Mouse (Mus musculus) heart, embryonic 16.5 days (tissue): ENCODE measurements around the gene Nectin1. TPM values are rescaled to one million over a fixed set of nuclear protein-coding genes. Genes with fewer than 3 reads are reported as not detected.

ENCODE experiments used
- ATAC-seq: fragments of 200-750 bp; cut with Nextera tagmentation; replicated peaks from 2 replicates; pipeline ENCODE4 v1.8.0; 2017; ENCODE audit warnings: moderate number of reproducible peaks; ENCODE audit not compliant: insufficient read depth, low FRiP score; ENCODE audit errors: extremely low read depth
- H3K27ac ChIP-seq: fragments of 300-500 bp; sonication (generic); 2 replicates; pipeline ENCODE4 v1.5.1; 2014; ENCODE audit warnings: mild to moderate bottlenecking, low read length, control low read depth, moderate library complexity
- H3K27me3 ChIP-seq: fragments of 300-500 bp; sonication (generic); 2 replicates; pipeline ENCODE4 v1.6.1; 2014; ENCODE audit warnings: low read length, mixed read lengths; ENCODE audit not compliant: control insufficient read depth, insufficient read depth
- H3K36me3 ChIP-seq: fragments of 300-500 bp; sonication (generic); 2 replicates; pipeline ENCODE4 v1.6.1; 2014; ENCODE audit not compliant: control insufficient read depth, insufficient read depth
- H3K4me1 ChIP-seq: fragments of 300-500 bp; sonication (generic); 2 replicates; pipeline ENCODE4 v1.6.1; 2014; ENCODE audit warnings: low read length, mixed read lengths; ENCODE audit not compliant: control insufficient read depth, insufficient read depth
- H3K4me2 ChIP-seq: fragments of 300-500 bp; sonication (generic); 2 replicates; pipeline ENCODE4 v1.6.1; 2014; ENCODE audit warnings: low read depth, mild to moderate bottlenecking, control low read depth, low read length
- H3K4me3 ChIP-seq: fragments of 300-500 bp; sonication (generic); 2 replicates; pipeline ENCODE4 v1.5.1; 2014; ENCODE audit warnings: mild to moderate bottlenecking, control low read depth, low read length
- H3K9ac ChIP-seq: fragments of 300-500 bp; sonication (generic); 2 replicates; pipeline ENCODE4 v1.6.1; 2014; ENCODE audit warnings: low read length, control low read depth
- H3K9me3 ChIP-seq: fragments of 300-500 bp; sonication (generic); replicated peaks from 2 replicates; pipeline ENCODE4 v1.6.1; 2016; ENCODE audit warnings: low read length; ENCODE audit not compliant: control insufficient read depth
- WGBS: fragments of 180-500 bp; shearing (Covaris S2); extraction: QIAGEN DNeasy Blood & Tissue Kit; methylation state at CpG from one replicate; pipeline ENCODE4 v1.1.7; 2014; 5-methylcytosine and 5-hydroxymethylcytosine counted together
- polyA plus RNA-seq: library from polyadenylated mRNA; unstranded; fragments of >200 nt; fragmentation: Nextera tagmentation; extraction: Ambion mirVana; gene quantifications from 2 replicates; pipeline ENCODE4 v1.2.1, GENCODE M21; 2015

Nectin1 gene
- polyA plus RNA-seq, 1 experiment from 2014 or later, result 2.0 TPM

- Histone ChIP-seq H3K4me2 (no peak overlapping the region), H3K4me3 (no peak overlapping the region), H3K9ac (no peak overlapping the region), H3K36me3 (no peaks in the 10 kb centered on the region), H3K27me3 (no peaks in the 10 kb centered on the region), H3K9me3 (no peaks in the 10 kb centered on the region), H3K4me1 (peaks cover 23% of the 10 kb centered on the region), H3K27ac (no peak overlapping the region)
- 43% methylated on average over 4 of the region's 4 CpGs for WGBS
- no peak for ATAC-seq
Measured at GRCm38 (mm10) chr9:43755464-43755863, 11.7 kb downstream of the Nectin1 start.

DNA sequence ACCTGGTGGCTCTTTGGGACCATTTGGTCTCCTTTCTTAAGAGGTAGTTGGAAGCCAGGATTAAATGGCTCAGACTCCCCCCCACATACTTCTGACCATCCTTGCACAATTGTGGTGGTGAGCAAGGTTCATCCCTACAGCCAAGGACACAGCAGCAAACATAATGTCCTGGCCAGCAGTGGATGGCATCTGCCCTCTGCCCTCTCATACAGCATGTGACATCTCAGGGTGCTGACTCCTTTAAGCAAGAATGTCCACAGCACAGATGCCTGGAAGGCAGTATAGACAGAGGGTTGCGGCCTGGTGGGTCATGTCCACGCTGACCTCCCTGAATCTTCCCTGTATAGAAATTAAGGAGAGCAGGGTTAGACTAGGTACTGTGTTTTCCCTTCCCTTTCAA, 12.1 kb downstream of the Nectin1 start:
- no peak overlapping the region for H3K4me3 ChIP-seq
- no peak overlapping the region for H3K9ac ChIP-seq
- no peaks in the 10 kb centered on the region for H3K36me3 ChIP-seq
- H3K27ac ChIP-seq, result no peak overlapping the region
- 89% methylated on average over 2 of the region's 2 CpGs for WGBS
- peaks cover 23% of the 10 kb centered on the region for H3K4me1 ChIP-seq
- ATAC-seq, result no peak
- H3K4me2 ChIP-seq, result no peak overlapping the region
- no peaks in the 10 kb centered on the region for H3K27me3 ChIP-seq
- H3K9me3 ChIP-seq, result no peaks in the 10 kb centered on the region

GRCm38 (mm10) chr9:43757225-43757624, 13.4 kb downstream of the Nectin1 start:
- H3K36me3 ChIP-seq, result no peaks in the 10 kb centered on the region
- peaks cover 23% of the 10 kb centered on the region for H3K4me1 ChIP-seq
- no peak overlapping the region for H3K9ac ChIP-seq
- WGBS, result 64% methylated on average over 10 of the region's 10 CpGs
- H3K4me2 ChIP-seq, result no peak overlapping the region
- H3K27ac ChIP-seq, result no peak overlapping the region
- no peaks in the 10 kb centered on the region for H3K27me3 ChIP-seq
- H3K4me3 ChIP-seq, result no peak overlapping the region
- no peaks in the 10 kb centered on the region for H3K9me3 ChIP-seq
- no peak for ATAC-seq

- Histone ChIP-seq H3K4me3 (no peak overlapping the region), H3K4me2 (no peak overlapping the region), H3K4me1 (peaks cover 23% of the 10 kb centered on the region), H3K27me3 (no peaks in the 10 kb centered on the region), H3K36me3 (no peaks in the 10 kb centered on the region), H3K9ac (no peak overlapping the region), H3K9me3 (no peaks in the 10 kb centered on the region), H3K27ac (no peak overlapping the region)
- 46% methylated on average over 5 of the region's 5 CpGs for WGBS
- no peak for ATAC-seq
Measured at GRCm38 (mm10) chr9:43757972-43758965, 14.5 kb downstream of the Nectin1 start.

DNA sequence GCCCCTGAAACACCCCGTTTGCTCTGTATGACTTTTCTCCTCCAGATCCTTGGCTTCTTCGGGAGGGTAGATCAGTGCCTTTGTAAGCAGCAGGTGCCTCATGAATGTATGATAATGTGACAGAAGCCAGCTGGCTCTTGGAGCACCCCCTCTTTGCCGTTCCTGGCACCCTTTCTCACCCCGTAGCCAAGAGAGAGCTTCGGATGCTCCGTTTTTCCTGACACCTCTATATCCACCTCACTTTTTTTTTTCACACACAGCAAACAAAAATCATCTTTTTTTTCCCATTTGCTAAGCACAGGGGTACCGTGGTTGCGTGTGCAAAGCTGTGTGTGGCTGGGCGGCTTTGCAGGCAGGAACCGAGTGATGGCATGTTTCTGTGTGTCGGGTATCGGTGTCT, 16.3 kb downstream of the Nectin1 start:
- Histone ChIP-seq H3K36me3 (no peaks in the 10 kb centered on the region), H3K27ac (no peak overlapping the region), H3K9ac (no peak overlapping the region), H3K4me1 (peaks cover 18% of the 10 kb centered on the region), H3K4me3 (no peak overlapping the region), H3K9me3 (peaks cover 5% of the 10 kb centered on the region), H3K27me3 (no peaks in the 10 kb centered on the region), H3K4me2 (no peak overlapping the region)
- WGBS, result 82% methylated on average over 12 of the region's 12 CpGs
- no peak for ATAC-seq

- WGBS, result 55% methylated on average over 5 of the region's 5 CpGs
- no peak for ATAC-seq
- Histone ChIP-seq H3K4me1 (peaks cover 16% of the 10 kb centered on the region), H3K4me3 (no peak overlapping the region), H3K4me2 (no peak overlapping the region), H3K27ac (no peak overlapping the region), H3K9me3 (peaks cover 5% of the 10 kb centered on the region), H3K36me3 (no peaks in the 10 kb centered on the region), H3K27me3 (no peaks in the 10 kb centered on the region), H3K9ac (no peak overlapping the region)
Measured at GRCm38 (mm10) chr9:43761181-43761820, 17.5 kb downstream of the Nectin1 start.

- Histone ChIP-seq H3K4me1 (peaks cover 16% of the 10 kb centered on the region), H3K4me3 (no peak overlapping the region), H3K27me3 (no peaks in the 10 kb centered on the region), H3K9me3 (peaks cover 5% of the 10 kb centered on the region), H3K9ac (no peak overlapping the region), H3K27ac (no peak overlapping the region), H3K4me2 (no peak overlapping the region), H3K36me3 (no peaks in the 10 kb centered on the region)
- 60% methylated on average over 3 of the region's 3 CpGs for WGBS
- ATAC-seq, result no peak
Measured at GRCm38 (mm10) chr9:43761941-43762340, 18.2 kb downstream of the Nectin1 start.

DNA sequence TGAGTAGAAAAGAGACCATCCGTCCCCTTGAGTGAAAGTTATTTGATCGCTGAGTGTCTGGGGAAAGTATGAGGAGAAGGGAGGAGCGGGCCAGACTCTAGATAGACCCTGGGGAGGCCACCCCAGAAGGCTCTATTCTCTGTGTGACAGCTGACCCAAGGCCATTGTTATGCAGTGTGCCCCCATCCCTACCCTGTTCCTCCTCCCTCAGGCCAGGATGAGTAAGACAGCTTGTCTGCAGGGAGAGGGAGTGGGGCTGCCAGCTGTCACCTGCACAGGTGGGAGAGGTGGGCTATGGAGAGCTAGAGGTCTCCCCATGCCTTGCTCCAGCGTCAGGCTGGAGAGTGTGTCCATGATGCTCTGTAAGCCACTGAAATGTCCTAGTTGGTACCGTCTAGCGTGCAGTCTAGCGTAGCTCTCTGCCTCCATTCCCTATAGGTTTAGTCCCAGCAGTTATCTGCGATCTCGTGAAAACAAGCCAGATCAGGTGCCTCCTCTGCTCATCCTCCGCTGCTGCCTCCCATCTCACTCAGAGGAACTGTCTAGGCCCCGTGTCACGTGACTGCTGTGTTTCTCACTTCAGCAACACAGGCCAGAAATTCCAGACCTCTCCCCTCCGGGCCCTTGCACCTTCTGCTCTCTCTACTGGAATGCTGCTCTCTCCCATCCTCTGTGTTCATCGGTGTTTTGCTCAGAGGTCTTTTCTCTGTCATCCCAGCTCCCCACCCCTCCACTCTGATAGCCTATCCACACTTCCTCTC, 21.8 kb downstream of the Nectin1 start:
- Histone ChIP-seq H3K9ac (no peak overlapping the region), H3K4me3 (no peak overlapping the region), H3K4me1 (0 out of 2 replicates have a peak, but pooled peaks cover 3% of the 10 kb centered on the region), H3K9me3 (peaks cover 5% of the 10 kb centered on the region), H3K27me3 (no peaks in the 10 kb centered on the region), H3K4me2 (no peak overlapping the region), H3K36me3 (no peaks in the 10 kb centered on the region), H3K27ac (no peak overlapping the region)
- no peak for ATAC-seq
- 46% methylated on average over 14 of the region's 14 CpGs for WGBS
